Mouse (Mus musculus) forebrain, embryonic 14.5 days (tissue): ENCODE measurements at regions not wholly inside any gene's neighbourhood (a gene's known extent, or its start where the extent isn't known, plus 50 kb on each side); places are given as distances from the start of the nearest gene placed in this dataset.

Source experiments
- ATAC-seq: fragments of 200-750 bp; cut with Nextera tagmentation; 2 replicates; pipeline ENCODE4 v1.8.0; 2017; ENCODE audit warnings: mild to moderate bottlenecking, moderate library complexity
- DNase-seq: peaks from one replicate; pipeline ENCODE4 v3.0.0-alpha.2; 2015; ENCODE audit warnings: low spot score
- H3K27ac ChIP-seq: fragments of 300-500 bp; sonication (generic); 2 replicates; pipeline ENCODE4 v1.5.1; 2014; ENCODE audit warnings: low read depth, mild to moderate bottlenecking, control low read depth, low read length, moderate library complexity
- H3K27me3 ChIP-seq: fragments of 300-500 bp; sonication (generic); replicated peaks from 2 replicates; pipeline ENCODE4 v1.6.1; 2014; ENCODE audit warnings: low read length, control low read depth, mixed read lengths; ENCODE audit not compliant: control insufficient read depth, insufficient read depth
- H3K36me3 ChIP-seq: fragments of 300-500 bp; sonication (generic); 2 replicates; pipeline ENCODE4 v1.6.1; 2014; ENCODE audit warnings: low read length, control low read depth; ENCODE audit not compliant: control insufficient read depth, insufficient read depth
- H3K4me1 ChIP-seq: fragments of 300-500 bp; sonication (generic); 2 replicates; pipeline ENCODE4 v1.6.1; 2014; ENCODE audit warnings: antibody characterized with exemption, low read length, control low read depth; ENCODE audit not compliant: control insufficient read depth, insufficient read depth
- H3K4me2 ChIP-seq: fragments of 300-500 bp; sonication (generic); 2 replicates; pipeline ENCODE4 v1.6.1; 2014; ENCODE audit warnings: mild to moderate bottlenecking, control low read depth, low read length
- H3K4me3 ChIP-seq: fragments of 300-500 bp; sonication (generic); 2 replicates; pipeline ENCODE4 v1.5.1; 2014; ENCODE audit warnings: low read depth, low read length, control low read depth
- H3K9ac ChIP-seq: fragments of 300-500 bp; sonication (generic); 2 replicates; pipeline ENCODE4 v1.6.1; 2014; ENCODE audit warnings: mild to moderate bottlenecking, low read length, control low read depth, moderate library complexity
- H3K9me3 ChIP-seq: fragments of 300-500 bp; sonication (generic); replicated peaks from 2 replicates; pipeline ENCODE4 v1.6.1; 2016; ENCODE audit warnings: low read length, control low read depth, mixed read lengths; ENCODE audit not compliant: control insufficient read depth
- WGBS: fragments of 180-500 bp; shearing (Covaris S2); extraction: QIAGEN DNeasy Blood & Tissue Kit; methylation state at CpG from one replicate; pipeline ENCODE4 v1.1.7; 2014; 5-methylcytosine and 5-hydroxymethylcytosine counted together

- Histone ChIP-seq H3K36me3 (no peaks in the 10 kb centered on the region), H3K4me2 (no peak overlapping the region), H3K27ac (no peak overlapping the region), H3K9ac (no peak overlapping the region), H3K9me3 (no peaks in the 10 kb centered on the region), H3K4me3 (no peak overlapping the region), H3K27me3 (no peaks in the 10 kb centered on the region), H3K4me1 (no peaks in the 10 kb centered on the region)
- WGBS = 77% methylated on average over 5 of the region's 5 CpGs
- ATAC-seq (no peak), DNase-seq (no peak)
Measured at GRCm38 (mm10) chr14:49838410-49838809, 55.2 kb upstream of the Armh4 start.

DNA sequence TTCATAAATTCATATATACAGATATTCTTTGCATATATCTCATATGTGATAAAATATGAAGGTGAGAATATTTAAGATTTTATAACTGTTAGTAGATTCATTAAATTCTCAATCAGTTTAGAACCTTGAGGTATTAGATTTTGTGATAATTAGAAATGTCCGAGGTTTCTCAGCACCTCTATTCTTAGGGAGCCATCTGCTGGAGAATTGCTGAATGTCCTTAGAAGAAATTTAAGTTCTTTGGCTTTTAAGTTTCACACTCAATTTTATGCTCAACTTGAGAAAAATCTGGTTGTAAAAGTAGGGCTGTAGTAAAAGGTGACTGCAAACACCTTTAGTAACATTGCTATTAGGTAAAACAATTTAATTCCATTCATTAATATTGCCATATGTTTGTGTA, 51.5 kb upstream of the Armh4 start:
- Histone ChIP-seq H3K27ac (no peak overlapping the region), H3K4me2 (no peak overlapping the region), H3K36me3 (no peaks in the 10 kb centered on the region), H3K9me3 (no peaks in the 10 kb centered on the region), H3K4me3 (no peak overlapping the region), H3K27me3 (no peaks in the 10 kb centered on the region), H3K9ac (no peak overlapping the region), H3K4me1 (no peaks in the 10 kb centered on the region)
- ATAC-seq (no peak), DNase-seq (peak; percentile 2)
- WGBS = 33% methylated on average over 1 of the region's 1 CpGs
